Mouse (Mus musculus) intestine, embryonic 14.5 days (tissue): Measurements from ENCODE around the gene Cenpf. TPM values are rescaled to one million over a fixed set of nuclear protein-coding genes. Genes with fewer than 3 reads are reported as not detected.

ENCODE experiments used
- ATAC-seq: fragments of 200-750 bp; cut with Nextera tagmentation; replicated peaks from 2 replicates; pipeline ENCODE4 v1.8.0; 2017; ENCODE audit warnings: low read depth, moderate number of reproducible peaks, moderate TSS enrichment, moderate library complexity; ENCODE audit not compliant: low FRiP score, low TSS enrichment
- DNase-seq: peaks from one replicate; pipeline ENCODE4 v3.0.0-alpha.2; 2018; ENCODE audit warnings: low spot score
- H3K27ac ChIP-seq: fragments of 300-500 bp; sonication (generic); 2 replicates; pipeline ENCODE4 v1.5.1; 2014; ENCODE audit warnings: low read depth, mild to moderate bottlenecking, control low read depth
- H3K27me3 ChIP-seq: fragments of 300-500 bp; sonication (generic); replicated peaks from 2 replicates; pipeline ENCODE4 v1.6.1; 2014; ENCODE audit warnings: low read length, control low read depth; ENCODE audit not compliant: control insufficient read depth, insufficient read depth
- H3K36me3 ChIP-seq: fragments of 300-500 bp; sonication (generic); 2 replicates; pipeline ENCODE4 v1.6.1; 2014; ENCODE audit warnings: low read length, control low read depth; ENCODE audit not compliant: control insufficient read depth, insufficient read depth
- H3K4me1 ChIP-seq: fragments of 300-500 bp; sonication (generic); replicated peaks from 2 replicates; pipeline ENCODE4 v1.6.1; 2014; ENCODE audit warnings: low read length, control low read depth, mixed read lengths; ENCODE audit not compliant: control insufficient read depth, insufficient read depth
- H3K4me2 ChIP-seq: fragments of 300-500 bp; sonication (generic); 2 replicates; pipeline ENCODE4 v1.6.1; 2014; ENCODE audit warnings: low read length
- H3K4me3 ChIP-seq: fragments of 300-500 bp; sonication (generic); 2 replicates; pipeline ENCODE4 v1.5.1; 2014; ENCODE audit warnings: low read depth, low read length, control low read depth, mixed read lengths
- H3K9ac ChIP-seq: fragments of 300-500 bp; sonication (generic); 2 replicates; pipeline ENCODE4 v1.6.1; 2014; ENCODE audit warnings: mild to moderate bottlenecking, low read length
- H3K9me3 ChIP-seq: fragments of 300-500 bp; sonication (generic); 2 replicates; pipeline ENCODE4 v1.6.1; 2016; ENCODE audit warnings: low read length, control low read depth; ENCODE audit not compliant: control insufficient read depth
- WGBS: fragments of 180-500 bp; shearing (Covaris S2); extraction: QIAGEN DNeasy Blood & Tissue Kit; methylation state at CpG from one replicate; pipeline ENCODE4 v1.1.7; 2014; 5-methylcytosine and 5-hydroxymethylcytosine counted together
- polyA plus RNA-seq: library from polyadenylated mRNA; unstranded; fragments of >200 nt; fragmentation: Nextera tagmentation; extraction: Ambion mirVana; gene quantifications from 2 replicates; pipeline ENCODE4 v1.2.1, GENCODE M21; 2014

Gene Cenpf
- polyA plus RNA-seq, 1 experiment from 2014 or later = 70.6 TPM

DNA sequence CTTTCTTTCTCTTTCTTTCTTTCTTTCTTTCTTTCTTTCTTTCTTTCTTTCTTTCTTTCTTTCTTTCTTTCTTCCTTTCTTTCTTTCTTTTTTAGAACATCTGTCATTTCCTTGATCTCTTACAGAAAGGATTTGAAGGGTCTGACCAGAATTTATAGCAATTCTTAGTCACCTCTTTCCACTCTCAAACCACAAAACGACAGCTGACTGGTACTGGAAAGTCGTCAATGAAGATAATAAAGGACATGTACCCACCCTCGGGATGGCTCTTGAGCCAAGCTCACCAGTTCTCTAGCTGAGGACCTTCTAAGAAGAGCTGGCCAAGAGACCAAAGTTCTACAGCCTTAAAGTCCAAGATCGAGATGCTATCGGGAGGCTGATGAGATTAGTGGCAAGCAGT is 30.7 kb upstream of the Cenpf start:
- H3K4me3 ChIP-seq = no peak overlapping the region
- no peaks in the 10 kb centered on the region for H3K9me3 ChIP-seq
- H3K36me3 ChIP-seq = no peaks in the 10 kb centered on the region
- H3K27me3 ChIP-seq = no peaks in the 10 kb centered on the region
- no peak overlapping the region for H3K9ac ChIP-seq
- ATAC-seq = no peak
- no peak for DNase-seq
- H3K4me1 ChIP-seq = no peaks in the 10 kb centered on the region
- no peak overlapping the region for H3K27ac ChIP-seq
- WGBS = 71% methylated on average over 5 of the region's 5 CpGs
- no peak overlapping the region for H3K4me2 ChIP-seq

DNA sequence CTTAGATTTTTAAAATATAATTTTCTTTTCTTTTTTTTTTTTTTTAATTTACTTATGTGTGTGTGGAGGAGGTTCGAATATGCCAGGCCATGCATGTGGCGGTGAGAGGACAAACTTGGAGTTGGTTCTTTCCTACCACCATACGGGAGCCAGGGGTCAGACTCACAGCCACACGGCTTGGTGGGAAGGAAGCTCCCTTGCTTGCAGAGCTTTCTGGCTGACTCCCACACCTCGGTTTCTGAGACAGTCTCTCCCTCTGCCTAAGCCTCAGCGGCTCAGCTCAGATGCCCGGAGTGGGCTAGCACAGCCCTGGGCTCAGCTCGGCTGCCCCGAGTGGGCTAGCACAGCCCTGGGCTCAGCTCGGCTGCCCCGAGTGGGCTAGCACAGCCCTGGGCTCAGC is 29.7 kb upstream of the Cenpf start:
- 84% methylated on average over 11 of the region's 11 CpGs for WGBS
- Histone ChIP-seq H3K27ac (no peak overlapping the region), H3K9me3 (no peaks in the 10 kb centered on the region), H3K4me1 (no peaks in the 10 kb centered on the region), H3K4me2 (no peak overlapping the region), H3K36me3 (no peaks in the 10 kb centered on the region), H3K4me3 (no peak overlapping the region), H3K9ac (no peak overlapping the region), H3K27me3 (no peaks in the 10 kb centered on the region)
- ATAC-seq (no peak), DNase-seq (no peak)

DNA sequence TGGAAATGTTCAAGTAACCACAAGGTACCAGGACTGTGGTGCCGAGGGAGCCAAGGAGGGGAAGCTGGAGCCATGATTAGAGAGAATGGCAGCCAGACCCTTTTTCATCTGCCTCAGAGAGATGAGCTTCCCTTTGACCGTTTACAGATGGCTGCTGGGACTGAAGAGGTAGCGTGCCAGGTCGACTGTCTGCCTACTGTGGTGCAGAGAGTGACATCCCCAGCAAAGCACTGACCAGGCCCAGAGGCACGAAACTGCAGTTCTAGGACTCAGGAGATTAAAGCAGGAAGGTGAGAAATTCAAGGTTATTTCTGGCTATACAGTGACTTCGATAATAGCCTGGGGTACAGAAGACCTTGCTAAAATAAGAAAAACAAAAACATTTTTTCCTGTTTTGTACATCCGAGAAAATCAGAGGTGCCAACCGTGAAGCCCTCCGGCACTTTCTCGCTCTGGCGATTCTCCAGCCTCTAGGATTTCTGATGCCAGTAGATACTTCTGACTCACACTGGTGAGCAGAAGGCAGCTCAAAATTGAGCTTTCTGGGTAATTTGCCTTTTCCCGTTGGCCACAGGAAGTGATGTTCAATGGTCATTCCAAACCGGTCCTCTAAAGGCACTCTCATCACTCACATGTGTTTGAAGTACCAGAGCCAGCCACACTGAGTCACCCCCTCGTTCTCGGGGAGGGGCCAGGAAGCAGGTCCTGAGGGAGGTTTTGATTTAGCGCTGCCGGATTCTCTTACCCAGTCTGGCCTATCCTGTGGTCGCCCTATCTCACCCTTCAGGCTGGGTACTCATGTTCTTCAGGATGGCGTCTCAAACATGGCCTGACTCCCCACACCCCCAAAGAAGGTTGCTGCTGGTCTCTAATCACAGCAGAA is 28.3 kb upstream of the Cenpf start:
- Histone ChIP-seq H3K4me3 (no peak overlapping the region), H3K9ac (no peak overlapping the region), H3K36me3 (no peaks in the 10 kb centered on the region), H3K9me3 (no peaks in the 10 kb centered on the region), H3K4me2 (no peak overlapping the region), H3K4me1 (no peaks in the 10 kb centered on the region), H3K27ac (no peak overlapping the region), H3K27me3 (no peaks in the 10 kb centered on the region)
- no peak for ATAC-seq
- WGBS = 58% methylated on average over 19 of the region's 19 CpGs
- DNase-seq = no peak

DNA sequence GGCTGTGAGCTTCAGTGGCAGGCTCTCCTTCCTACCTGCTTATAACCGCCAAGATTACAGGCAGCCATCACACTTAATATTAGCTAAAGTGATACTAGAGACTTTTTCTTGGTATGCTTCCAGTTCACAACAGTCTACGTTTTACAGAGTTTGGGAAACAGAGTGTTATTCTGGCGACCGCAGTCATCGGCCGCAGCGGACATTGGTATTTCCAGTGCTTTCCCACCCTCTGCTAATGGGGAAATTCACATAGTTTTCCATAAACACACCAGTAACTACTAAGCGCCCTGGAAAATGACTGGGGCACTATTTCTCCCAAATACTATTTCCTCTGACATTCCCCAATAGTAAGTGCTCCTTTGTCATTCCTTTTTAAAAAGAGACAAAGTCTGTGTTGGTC is 21.1 kb upstream of the Cenpf start:
- no peak overlapping the region for H3K4me3 ChIP-seq
- no peak overlapping the region for H3K9ac ChIP-seq
- no peaks in the 10 kb centered on the region for H3K27me3 ChIP-seq
- no peak overlapping the region for H3K4me2 ChIP-seq
- no peak for DNase-seq
- no peaks in the 10 kb centered on the region for H3K36me3 ChIP-seq
- ATAC-seq = no peak
- no peaks in the 10 kb centered on the region for H3K9me3 ChIP-seq
- WGBS = 53% methylated on average over 8 of the region's 8 CpGs
- H3K27ac ChIP-seq = 0 out of 2 replicates have a peak overlapping the region, but pooled peaks have one; percentile 12
- H3K4me1 ChIP-seq = peaks cover 7% of the 10 kb centered on the region

DNA sequence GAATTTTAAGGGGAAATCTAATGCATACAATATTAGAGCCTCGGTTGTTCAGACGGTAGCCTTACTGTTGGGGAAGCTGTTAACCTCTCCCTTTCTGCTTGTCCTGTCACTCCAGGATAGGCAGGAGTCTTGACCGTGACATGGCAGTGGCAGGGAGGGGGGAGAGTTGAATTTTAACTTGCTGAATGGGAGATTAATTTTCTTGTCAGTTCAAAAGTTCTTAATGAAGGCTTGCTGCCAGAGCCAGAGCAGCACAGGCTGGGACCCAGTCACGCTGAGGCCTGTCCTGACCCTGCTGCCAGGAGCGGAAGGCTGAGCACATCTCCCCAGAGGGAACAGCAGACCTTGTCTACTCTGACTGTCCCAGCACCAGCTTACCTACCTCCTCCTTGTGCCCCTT is 19.5 kb upstream of the Cenpf start:
- no peak overlapping the region for H3K4me2 ChIP-seq
- no peaks in the 10 kb centered on the region for H3K9me3 ChIP-seq
- H3K4me1 ChIP-seq = peaks cover 7% of the 10 kb centered on the region
- no peak overlapping the region for H3K4me3 ChIP-seq
- no peak overlapping the region for H3K9ac ChIP-seq
- DNase-seq (no peak), ATAC-seq (no peak)
- no peaks in the 10 kb centered on the region for H3K27me3 ChIP-seq
- H3K27ac ChIP-seq = no peak overlapping the region
- WGBS = 30% methylated on average over 5 of the region's 5 CpGs
- no peaks in the 10 kb centered on the region for H3K36me3 ChIP-seq

DNA sequence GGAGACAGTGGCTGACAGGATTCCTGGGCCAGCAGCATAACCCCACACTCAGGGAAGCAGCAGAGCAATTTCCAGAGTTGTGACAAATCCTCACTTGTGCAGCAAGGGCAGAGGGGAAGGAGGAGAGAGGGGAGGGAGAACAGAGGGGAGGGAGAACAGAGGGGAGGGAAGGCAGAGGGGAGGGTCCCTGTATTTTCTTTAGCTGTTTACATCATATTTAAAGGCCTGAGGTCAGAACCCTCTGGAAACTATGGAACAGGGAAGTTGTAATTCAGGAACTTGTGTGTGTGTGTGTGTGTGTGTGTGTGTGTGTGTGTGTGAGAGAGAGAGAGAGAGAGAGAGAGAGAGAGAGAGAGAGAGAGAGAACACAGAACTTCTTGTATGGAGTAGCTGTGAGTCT is 19.1 kb upstream of the Cenpf start:
- Histone ChIP-seq H3K9ac (no peak overlapping the region), H3K36me3 (no peaks in the 10 kb centered on the region), H3K9me3 (no peaks in the 10 kb centered on the region), H3K4me2 (no peak overlapping the region), H3K27me3 (no peaks in the 10 kb centered on the region), H3K27ac (no peak overlapping the region), H3K4me3 (no peak overlapping the region), H3K4me1 (peaks cover 7% of the 10 kb centered on the region)
- no peak for ATAC-seq
- no peak for DNase-seq

DNA sequence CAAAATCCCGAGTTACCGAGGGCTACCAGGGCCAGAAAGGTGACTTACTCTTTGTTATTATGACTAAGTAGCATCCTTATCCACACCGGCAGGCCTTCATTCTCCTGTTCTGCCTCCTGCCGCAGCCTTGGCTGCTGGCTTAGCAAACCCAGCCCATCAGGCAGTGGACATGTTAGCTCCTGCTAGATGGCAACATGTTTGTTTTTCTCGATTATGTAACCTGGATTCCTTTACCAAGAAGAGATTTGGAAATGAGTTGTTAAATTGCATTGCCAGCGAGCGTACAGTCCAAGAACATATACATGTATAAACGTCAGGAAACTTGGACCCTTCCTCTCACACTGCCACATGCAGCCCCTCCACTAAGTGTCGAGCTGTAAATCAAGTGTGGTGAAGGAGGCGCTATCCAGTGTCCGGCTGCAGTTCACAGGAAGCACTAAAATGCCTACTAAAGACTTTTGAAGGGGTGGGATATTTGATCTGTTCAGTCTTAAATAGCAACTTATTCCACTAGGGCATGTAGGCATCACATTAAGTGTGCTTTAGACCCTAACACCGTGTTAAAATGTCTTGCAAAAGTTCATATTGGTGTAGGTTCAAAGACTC is 18.3 kb upstream of the Cenpf start:
- H3K27ac ChIP-seq = no peak overlapping the region
- no peaks in the 10 kb centered on the region for H3K36me3 ChIP-seq
- DNase-seq = no peak
- no peak overlapping the region for H3K9ac ChIP-seq
- H3K4me1 ChIP-seq = peaks cover 7% of the 10 kb centered on the region
- no peak overlapping the region for H3K4me2 ChIP-seq
- H3K9me3 ChIP-seq = no peaks in the 10 kb centered on the region
- ATAC-seq = no peak
- WGBS = 57% methylated on average over 12 of the region's 12 CpGs
- H3K27me3 ChIP-seq = no peaks in the 10 kb centered on the region
- no peak overlapping the region for H3K4me3 ChIP-seq

DNA sequence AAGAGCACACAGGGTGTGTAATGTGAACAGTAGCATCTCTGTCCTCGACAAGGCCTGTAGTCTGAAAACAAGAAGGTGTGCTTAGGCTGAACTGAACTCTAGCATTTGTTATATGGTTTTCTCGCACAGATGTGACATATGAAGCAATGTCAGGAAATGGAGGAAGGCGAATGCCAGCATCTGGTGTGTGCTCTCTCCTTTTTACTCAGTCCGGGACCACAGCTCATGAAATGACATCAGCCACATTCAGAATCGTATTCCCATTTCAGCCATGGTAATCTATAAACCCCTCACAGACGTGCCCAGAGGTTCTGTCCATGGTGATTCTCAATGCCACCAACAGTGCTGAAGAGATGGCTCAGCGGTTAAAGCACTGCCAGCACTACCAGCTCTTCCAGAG is 15.7 kb upstream of the Cenpf start:
- DNase-seq (no peak), ATAC-seq (no peak)
- Histone ChIP-seq H3K36me3 (no peaks in the 10 kb centered on the region), H3K4me3 (no peak overlapping the region), H3K4me1 (peaks cover 3% of the 10 kb centered on the region), H3K9ac (no peak overlapping the region), H3K9me3 (no peaks in the 10 kb centered on the region), H3K27me3 (no peaks in the 10 kb centered on the region), H3K27ac (no peak overlapping the region), H3K4me2 (no peak overlapping the region)
- 75% methylated on average over 7 of the region's 7 CpGs for WGBS

DNA sequence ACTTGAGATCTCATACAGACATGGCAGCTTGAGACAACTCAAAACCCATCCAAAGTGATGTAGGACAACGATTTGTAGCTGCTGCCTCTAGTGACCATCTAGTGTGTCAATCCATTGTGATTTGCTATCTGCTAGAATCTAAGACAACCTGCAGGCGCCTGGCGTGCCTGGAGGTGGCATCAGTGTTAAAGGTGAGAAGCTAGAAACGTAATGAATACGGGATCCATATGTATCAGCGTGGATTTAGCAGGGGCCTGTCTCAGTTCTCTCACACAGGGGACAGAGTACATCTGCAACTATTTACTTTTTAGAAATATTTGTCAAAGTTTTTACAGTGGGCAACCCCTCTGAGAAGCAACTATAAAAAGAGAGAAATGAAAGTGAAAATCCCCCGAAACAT is 15.3 kb upstream of the Cenpf start:
- Histone ChIP-seq H3K27me3 (no peaks in the 10 kb centered on the region), H3K27ac (no peak overlapping the region), H3K9me3 (no peaks in the 10 kb centered on the region), H3K4me2 (no peak overlapping the region), H3K36me3 (no peaks in the 10 kb centered on the region), H3K4me3 (no peak overlapping the region), H3K9ac (no peak overlapping the region), H3K4me1 (no peaks in the 10 kb centered on the region; the same call in 1 of the 2 replicates)
- 36% methylated on average over 7 of the region's 7 CpGs for WGBS
- DNase-seq (no peak), ATAC-seq (no peak)
